Mouse (Mus musculus): ENCODE data around the gene Smco4. TPM values are rescaled to one million over a fixed set of nuclear protein-coding genes. Genes with fewer than 3 reads are reported as not detected.

Gene Smco4
- total and polyA plus RNA-seq, 3 experiments: 26.9 to 65.6 (median 49.6) TPM

- H3K27me3 ChIP-seq (replicated peaks): no peaks in the 10 kb centered on the region
- H3K9ac ChIP-seq (ENCODE audit: insufficient read depth, low read depth): no peak overlapping the region
- H3K27ac ChIP-seq (ENCODE audit: insufficient read depth, low read depth): no peak overlapping the region
- H3K36me3 ChIP-seq (replicated peaks in 1 of 2; ENCODE audit: control insufficient read depth in 1 of 2, insufficient read depth in 1 of 2, low read length in 1 of 2): peaks cover 8 to 57% of the 10 kb centered on the region in 2 experiments
- DNase-seq (ENCODE audit: extremely low read depth): no peak
- H3K4me2 ChIP-seq (ENCODE audit: insufficient read depth, low read depth, poor library complexity, severe bottlenecking): no peak overlapping the region
- H3K4me3 ChIP-seq (replicated peaks in 1 of 3; ENCODE audit: low read depth in 2 of 3, low read length in 2 of 3, poor library complexity in 1 of 3): no peak overlapping the region
- no peaks in the 10 kb centered on the region for H3K9me3 ChIP-seq (replicated peaks; ENCODE audit: low read length)
- H3K4me1 ChIP-seq (ENCODE audit: control insufficient read depth in 1 of 2, insufficient read depth in 2 of 2): peaks cover 42 to 97% of the 10 kb centered on the region in 2 experiments
- in situ Hi-C loops (cut with MboI; ENCODE audit: low pct_ligation_motif_present, low pct_unique_long_range_greater_than_20kb, low sequenced_read_pairs) (loop anchor here (10.0 kb wide), 1 partner anchor 139 kb away; no protein-coding TSS in a partner anchor), dilution Hi-C loops (cut with MboI; ENCODE audit: extremely low pct_ligation_motif_present, extremely low pct_unique_long_range_greater_than_20kb, low sequenced_read_pairs) (no loop called here)
- no peaks in the 10 kb centered on the region for H3K79me2 ChIP-seq (replicated peaks; ENCODE audit: control insufficient read depth, extremely low read depth, insufficient read depth, poor library complexity, severe bottlenecking)
- TF ChIP-seq ZMIZ1 (IDR thresholded peaks at IDR 0.05; ENCODE audit: low read depth, low read length): no peak
- no peak for TF ChIP-seq ZC3H11A (IDR thresholded peaks at IDR 0.05; ENCODE audit: low read depth, low read length)
Measured at GRCm38 (mm10) chr9:15535418-15535817, 42.2 kb downstream of the Smco4 start.

GRCm38 (mm10) chr9:15536861-15537426 lies 43.7 kb downstream of the Smco4 start:
- Histone ChIP-seq H3K79me2 (replicated peaks; ENCODE audit: control insufficient read depth, extremely low read depth, insufficient read depth, poor library complexity, severe bottlenecking) (no peaks in the 10 kb centered on the region), H3K4me3 (replicated peaks in 1 of 3; ENCODE audit: low read depth in 2 of 3, low read length in 2 of 3, poor library complexity in 1 of 3) (no peak overlapping the region), H3K36me3 (replicated peaks in 1 of 2; ENCODE audit: control insufficient read depth in 1 of 2, insufficient read depth in 1 of 2, low read length in 1 of 2) (peaks cover 2 to 56% of the 10 kb centered on the region in 2 experiments), H3K4me2 (ENCODE audit: insufficient read depth, low read depth, poor library complexity, severe bottlenecking) (no peak overlapping the region), H3K9me3 (replicated peaks; ENCODE audit: low read length) (no peaks in the 10 kb centered on the region), H3K27ac (ENCODE audit: insufficient read depth, low read depth) (no peak overlapping the region), H3K9ac (ENCODE audit: insufficient read depth, low read depth) (no peak overlapping the region), H3K4me1 (ENCODE audit: control insufficient read depth in 1 of 2, insufficient read depth in 2 of 2) (peaks cover 42 to 97% of the 10 kb centered on the region in 2 experiments), H3K27me3 (replicated peaks) (no peaks in the 10 kb centered on the region)
- TF ChIP-seq RCOR1 (conservative IDR thresholded peaks at IDR 0.05; ENCODE audit: low read depth, low read length): no peak
- no peak for TF ChIP-seq USF2 (conservative IDR thresholded peaks at IDR 0.05; ENCODE audit: low read depth, low read length)
- TF ChIP-seq CTCF (conservative IDR thresholded peaks at IDR 0.05 in 1 of 2, IDR thresholded peaks at IDR 0.05 in 1 of 2; ENCODE audit: low read depth in 2 of 2, low read length in 2 of 2): no peak
- no peak for TF ChIP-seq E2F4 (IDR thresholded peaks at IDR 0.05; ENCODE audit: insufficient replicate concordance, low read depth, low read length)
- TF ChIP-seq MEF2A (IDR thresholded peaks at IDR 0.05; ENCODE audit: borderline replicate concordance, low read depth, low read length): no peak
- no peak for TF ChIP-seq MAFK (IDR thresholded peaks at IDR 0.05; ENCODE audit: insufficient replicate concordance, low read length)
- TF ChIP-seq ZKSCAN1 (IDR thresholded peaks at IDR 0.05; ENCODE audit: borderline replicate concordance, low read depth, low read length): no peak
- no peak for TF ChIP-seq ZC3H11A (IDR thresholded peaks at IDR 0.05; ENCODE audit: low read depth, low read length)
- no peak for TF ChIP-seq CHD1 (IDR thresholded peaks at IDR 0.05; ENCODE audit: low read depth, low read length)
- no peak for TF ChIP-seq SIN3A (IDR thresholded peaks at IDR 0.05; ENCODE audit: low read length)
- TF ChIP-seq ZNF384 (IDR thresholded peaks at IDR 0.05; ENCODE audit: low read depth, low read length): no peak
- no peak for DNase-seq (ENCODE audit: extremely low read depth)
- in situ Hi-C loops (cut with MboI; ENCODE audit: low pct_ligation_motif_present, low pct_unique_long_range_greater_than_20kb, low sequenced_read_pairs) (loop anchor here (10.0 kb wide), 1 partner anchor 138 kb away; no protein-coding TSS in a partner anchor), dilution Hi-C loops (cut with MboI; ENCODE audit: extremely low pct_ligation_motif_present, extremely low pct_unique_long_range_greater_than_20kb, low sequenced_read_pairs) (no loop called here)
